Mouse (Mus musculus): ENCODE data around the gene Was. TPM values are rescaled to one million over a fixed set of nuclear protein-coding genes. Genes with fewer than 3 reads are reported as not detected.
A peak's percentile ranks its signal among the peaks of the same experiment; 100 is the strongest.

The Was gene
- total and polyA plus RNA-seq, 2 experiments, result 1.6 to 1.7 TPM

DNA sequence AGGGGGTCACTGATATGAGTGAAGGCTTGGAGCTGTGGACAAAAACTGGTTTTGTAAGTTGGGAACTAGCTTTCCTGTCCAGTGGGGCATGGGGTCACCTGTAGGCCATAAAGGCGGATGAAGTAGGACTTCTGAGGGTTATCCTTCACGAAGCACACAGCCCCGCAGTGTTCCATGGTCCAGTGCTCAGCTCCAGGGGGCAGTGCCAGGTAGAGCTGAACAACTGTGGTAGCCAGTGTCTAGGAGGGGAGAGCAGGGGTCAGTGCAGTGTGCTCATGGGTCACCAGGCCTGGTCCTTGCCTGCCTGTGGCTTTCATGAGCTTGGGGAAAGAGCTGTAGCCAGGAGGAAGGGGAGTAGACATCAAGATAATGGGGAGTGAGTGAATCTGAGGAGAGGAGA is 552 bp downstream of the Was start:
- Histone ChIP-seq H3K79me2 (ENCODE audit: control insufficient read depth, insufficient read depth, low read length) (no peaks in the 10 kb centered on the region), H3K9ac (ENCODE audit: low read depth, low read length) (no peak overlapping the region), H3K27me3 (ENCODE audit: control insufficient read depth, insufficient read depth, low read length) (no peaks in the 10 kb centered on the region), H3K36me3 (ENCODE audit: control insufficient read depth, insufficient read depth, low read length) (no peaks in the 10 kb centered on the region), H3K27ac (replicated peaks; ENCODE audit: insufficient read depth, low read depth, low read length) (no peak overlapping the region), H3K4me1 (ENCODE audit: control insufficient read depth, insufficient read depth, low read length) (no peaks in the 10 kb centered on the region), H3K4me3 (ENCODE audit: insufficient read depth, low read depth, low read length) (peak overlapping the region; percentile 14)
- no peak for DNase-seq (ENCODE audit: extremely low read depth, low read depth, low spot score)
- TF ChIP-seq POLR2A (IDR thresholded peaks at IDR 0.05; ENCODE audit: extremely low read depth, insufficient read depth, low read length), result no peak
- TF ChIP-seq CTCF (IDR thresholded peaks at IDR 0.05; ENCODE audit: low read depth, low read length), result no peak
- WGBS, result 96% methylated on average over 3 of the region's 3 CpGs

DNA sequence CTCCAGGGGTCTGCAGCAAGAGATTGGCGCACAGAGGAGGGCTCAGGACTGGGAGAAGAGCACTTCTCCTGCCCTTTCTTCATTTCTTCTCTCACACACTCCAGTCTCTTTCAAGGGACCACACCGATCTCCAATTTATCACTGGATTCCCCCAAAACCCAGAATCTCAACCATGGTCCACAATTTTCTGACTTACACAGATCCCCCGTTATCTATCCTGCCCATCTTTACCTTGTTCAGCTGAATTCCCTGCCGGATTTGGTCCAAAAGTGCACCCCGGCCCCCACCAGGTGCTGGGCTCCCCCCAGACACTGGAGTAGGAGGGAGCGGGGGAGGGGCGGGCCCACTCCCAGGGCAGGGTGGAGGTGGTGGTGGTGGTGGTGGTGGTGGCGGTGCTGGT is 4.7 kb downstream of the Was start:
- Histone ChIP-seq H3K4me3 (ENCODE audit: insufficient read depth, low read depth, low read length) (no peak overlapping the region), H3K9ac (ENCODE audit: low read depth, low read length) (no peak overlapping the region), H3K27ac (replicated peaks; ENCODE audit: insufficient read depth, low read depth, low read length) (no peak overlapping the region), H3K79me2 (ENCODE audit: control insufficient read depth, insufficient read depth, low read length) (no peaks in the 10 kb centered on the region), H3K27me3 (ENCODE audit: control insufficient read depth, insufficient read depth, low read length) (no peaks in the 10 kb centered on the region), H3K36me3 (ENCODE audit: control insufficient read depth, insufficient read depth, low read length) (no peaks in the 10 kb centered on the region), H3K4me1 (ENCODE audit: control insufficient read depth, insufficient read depth, low read length) (no peaks in the 10 kb centered on the region)
- DNase-seq (ENCODE audit: extremely low read depth, low read depth, low spot score), result no peak
- 93% methylated on average over 7 of the region's 8 CpGs for WGBS
- TF ChIP-seq CTCF (IDR thresholded peaks at IDR 0.05; ENCODE audit: low read depth, low read length) (no peak), POLR2A (IDR thresholded peaks at IDR 0.05; ENCODE audit: extremely low read depth, insufficient read depth, low read length) (no peak)

DNA sequence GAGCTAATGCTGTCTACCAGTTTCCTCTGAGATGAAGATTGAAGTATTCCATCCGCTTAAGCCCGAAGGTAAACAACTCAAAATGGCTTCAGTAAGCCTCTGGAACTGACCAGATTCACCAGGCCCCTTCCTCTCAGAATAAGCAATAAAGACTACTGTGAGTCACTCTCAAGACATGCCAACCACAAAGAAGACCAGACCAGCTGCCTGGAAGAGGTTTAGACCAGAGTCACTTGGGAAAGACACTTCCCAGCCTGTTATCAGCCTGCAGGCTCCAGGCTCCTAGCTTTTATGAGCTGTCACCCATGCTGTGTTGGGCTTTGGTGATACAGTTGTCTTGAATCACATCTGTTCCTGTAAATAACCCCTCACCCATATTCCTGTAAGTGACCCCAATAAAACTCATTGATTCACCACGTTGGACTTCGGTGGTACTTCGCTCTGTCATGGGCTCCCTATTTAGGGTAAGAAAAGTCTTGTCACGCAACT is 5.5 kb downstream of the Was start:
- Histone ChIP-seq H3K9ac (ENCODE audit: low read depth, low read length) (no peak overlapping the region), H3K27me3 (ENCODE audit: control insufficient read depth, insufficient read depth, low read length) (no peaks in the 10 kb centered on the region), H3K79me2 (ENCODE audit: control insufficient read depth, insufficient read depth, low read length) (no peaks in the 10 kb centered on the region), H3K4me3 (ENCODE audit: insufficient read depth, low read depth, low read length) (no peak overlapping the region), H3K36me3 (ENCODE audit: control insufficient read depth, insufficient read depth, low read length) (no peaks in the 10 kb centered on the region), H3K4me1 (ENCODE audit: control insufficient read depth, insufficient read depth, low read length) (no peaks in the 10 kb centered on the region), H3K27ac (replicated peaks; ENCODE audit: insufficient read depth, low read depth, low read length) (no peak overlapping the region)
- TF ChIP-seq POLR2A (IDR thresholded peaks at IDR 0.05; ENCODE audit: extremely low read depth, insufficient read depth, low read length) (no peak), CTCF (IDR thresholded peaks at IDR 0.05; ENCODE audit: low read depth, low read length) (no peak)
- DNase-seq (ENCODE audit: extremely low read depth, low read depth, low spot score), result no peak
- 95% methylated on average over 6 of the region's 6 CpGs for WGBS

DNA sequence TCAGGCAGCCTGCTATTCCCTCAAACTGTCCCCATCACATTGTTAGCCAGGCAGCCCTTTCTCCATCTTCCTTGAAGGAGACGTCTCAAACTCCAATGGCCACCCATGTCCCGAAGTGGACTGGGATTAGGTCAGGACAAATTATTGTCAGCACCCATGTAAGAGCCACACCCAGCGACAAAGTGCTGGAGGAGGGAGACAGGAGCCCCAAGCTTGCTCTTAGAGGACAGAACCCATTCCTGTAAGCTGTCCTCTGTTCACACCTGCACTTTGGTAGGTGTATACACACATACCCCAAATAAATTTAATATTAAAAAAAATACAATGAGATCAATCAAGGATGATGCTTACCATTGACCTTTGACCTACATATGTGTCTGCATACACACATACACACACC is 15.2 kb downstream of the Was start:
- Histone ChIP-seq H3K4me3 (ENCODE audit: insufficient read depth, low read depth, low read length) (peak overlapping the region; percentile 51), H3K27me3 (ENCODE audit: control insufficient read depth, insufficient read depth, low read length) (no peaks in the 10 kb centered on the region), H3K36me3 (ENCODE audit: control insufficient read depth, insufficient read depth, low read length) (no peaks in the 10 kb centered on the region; the same call in 1 of the 2 replicates), H3K4me1 (ENCODE audit: control insufficient read depth, insufficient read depth, low read length) (peaks cover 3% of the 10 kb centered on the region), H3K27ac (replicated peaks; ENCODE audit: insufficient read depth, low read depth, low read length) (peak overlapping the region; percentile 67), H3K9ac (ENCODE audit: low read depth, low read length) (peak overlapping the region; percentile 65), H3K79me2 (ENCODE audit: control insufficient read depth, insufficient read depth, low read length) (peaks cover 3% of the 10 kb centered on the region; the same call in 1 of the 2 replicates)
- no peak for TF ChIP-seq POLR2A (IDR thresholded peaks at IDR 0.05; ENCODE audit: extremely low read depth, insufficient read depth, low read length)
- TF ChIP-seq CTCF (IDR thresholded peaks at IDR 0.05; ENCODE audit: low read depth, low read length), result no peak
- no peak for DNase-seq (ENCODE audit: extremely low read depth, low read depth, low spot score)
- WGBS, result 20% methylated on average over 3 of the region's 3 CpGs

DNA sequence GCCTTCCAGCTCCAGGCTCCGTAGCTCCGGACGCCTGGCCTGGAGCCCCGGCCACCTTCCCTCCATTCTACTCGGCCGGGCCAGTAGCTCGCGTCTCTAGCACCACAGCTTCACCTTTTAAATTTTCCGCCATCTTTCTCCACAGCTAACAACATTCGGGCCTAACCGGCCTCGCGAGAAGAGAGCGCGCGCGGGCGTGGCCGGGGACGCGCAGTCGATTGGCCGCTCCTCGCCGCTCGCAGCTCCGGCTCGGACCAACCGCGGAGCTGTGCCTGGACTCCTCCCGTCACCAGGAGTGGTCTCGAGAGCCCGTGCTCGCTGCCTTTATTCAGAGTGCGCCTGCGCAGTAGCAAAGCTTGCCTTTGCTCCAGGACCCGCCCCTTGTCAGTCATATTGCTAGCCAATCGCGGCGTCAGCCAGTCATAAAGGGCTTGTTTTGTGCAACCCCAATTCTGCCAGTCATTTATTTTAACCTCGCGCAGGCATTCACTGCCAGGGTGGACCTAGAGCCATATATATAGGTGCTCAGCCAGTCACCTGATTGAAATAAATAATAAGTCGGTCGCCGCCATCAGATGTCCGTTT is 15.8 kb downstream of the Was start, which contains the start of gene Suv39h1:
TSS of gene Suv39h1 (minus strand) at position 331 of the 585 bp plus-strand sequence.
- DNase-seq (ENCODE audit: extremely low read depth, low read depth, low spot score), result peak; percentile 89
- 0 out of 2 replicates have a peak, but pooled peaks have one; percentile 21 for TF ChIP-seq POLR2A (IDR thresholded peaks at IDR 0.05; ENCODE audit: extremely low read depth, insufficient read depth, low read length)
- no peak for TF ChIP-seq CTCF (IDR thresholded peaks at IDR 0.05; ENCODE audit: low read depth, low read length)
- Histone ChIP-seq H3K27me3 (ENCODE audit: control insufficient read depth, insufficient read depth, low read length) (no peaks in the 10 kb centered on the region), H3K36me3 (ENCODE audit: control insufficient read depth, insufficient read depth, low read length) (no peaks in the 10 kb centered on the region; the same call in 1 of the 2 replicates), H3K4me3 (ENCODE audit: insufficient read depth, low read depth, low read length) (peak within 1 kb of the TSS; percentile 79), H3K79me2 (ENCODE audit: control insufficient read depth, insufficient read depth, low read length) (peaks cover 3% of the 10 kb centered on the region; the same call in 1 of the 2 replicates), H3K4me1 (ENCODE audit: control insufficient read depth, insufficient read depth, low read length) (peaks cover 3% of the 10 kb centered on the region), H3K9ac (ENCODE audit: low read depth, low read length) (peak within 1 kb of the TSS; percentile 65), H3K27ac (replicated peaks; ENCODE audit: insufficient read depth, low read depth, low read length) (peak within 1 kb of the TSS; percentile 67)
- WGBS, result under 1% methylated on average over 43 of the region's 46 CpGs

DNA sequence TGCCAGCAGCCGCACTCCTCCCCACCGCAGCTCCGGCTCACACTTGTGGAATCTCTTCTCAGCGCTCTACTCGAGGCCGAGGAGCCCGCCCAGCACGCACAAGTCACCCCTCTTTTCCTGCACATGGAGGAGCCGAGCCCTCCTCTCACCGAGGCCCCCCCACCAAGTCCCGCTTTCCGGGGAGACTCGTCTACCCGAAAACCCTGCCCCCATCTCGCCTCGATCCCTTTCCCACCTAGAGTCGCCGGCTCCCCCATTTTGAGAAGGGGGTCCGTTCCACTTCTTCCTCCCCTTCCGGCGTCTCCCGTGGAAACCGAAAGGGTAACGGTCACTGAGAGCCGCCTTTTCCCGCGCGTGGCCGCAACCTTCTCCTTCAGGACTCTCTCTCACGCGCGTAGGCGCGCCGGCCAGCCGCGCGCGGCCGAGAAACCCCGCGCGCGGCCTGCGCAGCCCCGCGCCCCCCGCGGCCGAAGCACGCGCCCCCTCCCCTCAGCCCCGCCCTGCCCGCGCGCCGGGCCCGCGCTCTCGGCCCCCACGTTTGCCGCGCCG is 16.3 kb downstream of the Was start:
- Histone ChIP-seq H3K4me3 (ENCODE audit: insufficient read depth, low read depth, low read length) (peak overlapping the region; percentile 79), H3K27me3 (ENCODE audit: control insufficient read depth, insufficient read depth, low read length) (no peaks in the 10 kb centered on the region), H3K27ac (replicated peaks; ENCODE audit: insufficient read depth, low read depth, low read length) (no peak overlapping the region), H3K36me3 (ENCODE audit: control insufficient read depth, insufficient read depth, low read length) (no peaks in the 10 kb centered on the region; the same call in 1 of the 2 replicates), H3K79me2 (ENCODE audit: control insufficient read depth, insufficient read depth, low read length) (peaks cover 3% of the 10 kb centered on the region; the same call in 1 of the 2 replicates), H3K4me1 (ENCODE audit: control insufficient read depth, insufficient read depth, low read length) (peaks cover 3% of the 10 kb centered on the region), H3K9ac (ENCODE audit: low read depth, low read length) (peak overlapping the region; percentile 64)
- no peak for TF ChIP-seq CTCF (IDR thresholded peaks at IDR 0.05; ENCODE audit: low read depth, low read length)
- TF ChIP-seq POLR2A (IDR thresholded peaks at IDR 0.05; ENCODE audit: extremely low read depth, insufficient read depth, low read length), result no peak
- WGBS, result 2% methylated on average over 50 of the region's 64 CpGs
- DNase-seq (ENCODE audit: extremely low read depth, low read depth, low spot score), result no peak
